Mouse (Mus musculus) 3T3-L1 (cell line): ENCODE measurements at regions not wholly inside any gene's neighbourhood (a gene's known extent, or its start where the extent isn't known, plus 50 kb on each side); places are given as distances from the start of the nearest gene placed in this dataset.
A peak's percentile ranks its signal among the peaks of the same experiment; 100 is the strongest.

ENCODE experiments used
- DNase-seq: peaks from one replicate; pipeline ENCODE4 v3.0.0-alpha.2; 2015; ENCODE audit warnings: low read depth, low spot score

GRCm38 (mm10) chr1:183826300-183826699 lies 186.8 kb upstream of the Dusp10 start:
- no peak for DNase-seq

GRCm38 (mm10) chr1:183845135-183845534 lies 168.0 kb upstream of the Dusp10 start:
- no peak for DNase-seq

GRCm38 (mm10) chr1:183853956-183854613 lies 159.0 kb upstream of the Dusp10 start:
- peak; percentile 25 for DNase-seq

GRCm38 (mm10) chr1:183865111-183865510 lies 148.0 kb upstream of the Dusp10 start:
- DNase-seq = peak; percentile 46

- peak; percentile 88 for DNase-seq
Observed at GRCm38 (mm10) chr1:183865586-183865985, 147.5 kb upstream of the Dusp10 start.

GRCm38 (mm10) chr1:183868965-183869364 lies 144.1 kb upstream of the Dusp10 start:
- peak; percentile 63 for DNase-seq

GRCm38 (mm10) chr1:183895936-183896335 lies 117.2 kb upstream of the Dusp10 start:
- no peak for DNase-seq

GRCm38 (mm10) chr1:183898091-183898490 lies 115.0 kb upstream of the Dusp10 start:
- DNase-seq = peak; percentile 23

- DNase-seq = no peak
Observed at GRCm38 (mm10) chr1:183904564-183904963, 108.5 kb upstream of the Dusp10 start.

GRCm38 (mm10) chr1:183905345-183906142 lies 107.6 kb upstream of the Dusp10 start:
- peak; percentile 97 for DNase-seq

GRCm38 (mm10) chr1:183917656-183918055 lies 95.4 kb upstream of the Dusp10 start:
- DNase-seq = peak; percentile 86

GRCm38 (mm10) chr1:183921262-183921661 lies 91.8 kb upstream of the Dusp10 start:
- peak; percentile 94 for DNase-seq

- DNase-seq = peak; percentile 29
Observed at GRCm38 (mm10) chr1:183928539-183928938, 84.6 kb upstream of the Dusp10 start.

GRCm38 (mm10) chr1:183930363-183930982 lies 82.6 kb upstream of the Dusp10 start:
- DNase-seq = no peak

- no peak for DNase-seq
Observed at GRCm38 (mm10) chr1:183931141-183931540, 82.0 kb upstream of the Dusp10 start.

- peak; percentile 83 for DNase-seq
Observed at GRCm38 (mm10) chr1:183933845-183934244, 79.3 kb upstream of the Dusp10 start.

- DNase-seq = no peak
Observed at GRCm38 (mm10) chr1:183937166-183937565, 75.9 kb upstream of the Dusp10 start.

- DNase-seq = peak; percentile 66
Observed at GRCm38 (mm10) chr1:183938361-183938760, 74.7 kb upstream of the Dusp10 start.

- DNase-seq = peak; percentile 58
Observed at GRCm38 (mm10) chr1:183940706-183941105, 72.4 kb upstream of the Dusp10 start.

GRCm38 (mm10) chr1:183946241-183946640 lies 66.9 kb upstream of the Dusp10 start:
- no peak for DNase-seq

GRCm38 (mm10) chr1:183947066-183947465 lies 66.0 kb upstream of the Dusp10 start:
- peak; percentile 28 for DNase-seq

- DNase-seq = no peak
Observed at GRCm38 (mm10) chr1:183949205-183949604, 63.9 kb upstream of the Dusp10 start.
